Mouse (Mus musculus): ENCODE results near the gene Psd4. TPM values are rescaled to one million over a fixed set of nuclear protein-coding genes. Genes with fewer than 3 reads are reported as not detected.

The Psd4 gene
- polyA plus RNA-seq, 1 experiment, result 0.94 TPM

DNA sequence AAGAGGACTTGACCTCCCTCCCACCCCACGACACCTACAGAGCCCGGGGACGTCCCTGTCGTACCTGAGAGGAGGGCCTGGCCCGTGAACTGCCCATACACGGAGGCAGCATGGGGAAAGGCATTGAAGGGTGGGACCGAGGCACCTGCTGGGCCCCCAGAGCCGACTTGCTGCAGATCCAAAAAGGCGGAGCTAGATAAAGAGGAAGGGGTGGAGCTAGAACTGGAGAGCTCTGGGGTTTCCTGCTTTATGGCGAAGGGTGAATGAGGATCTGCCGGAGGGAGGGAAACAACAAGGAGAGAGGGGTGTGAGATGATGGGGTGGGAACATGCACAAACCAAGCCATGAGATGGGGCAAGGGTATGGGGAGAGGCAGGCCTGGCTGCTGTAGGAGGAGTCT lies 68.3 kb downstream of the Psd4 start:
- no peak for TF ChIP-seq CTCF (IDR thresholded peaks at IDR 0.05; ENCODE audit: control insufficient read depth, insufficient read depth, insufficient replicate concordance, low read depth, low read length)
- TF ChIP-seq POLR2A (IDR thresholded peaks at IDR 0.05; ENCODE audit: control insufficient read depth, low read depth, low read length), result no peak
- H3K27ac ChIP-seq (ENCODE audit: control insufficient read depth, insufficient read depth, low read depth, low read length), result no peak overlapping the region
- H3K36me3 ChIP-seq (ENCODE audit: control insufficient read depth, insufficient read depth, low read length), result no peaks in the 10 kb centered on the region
- H3K27me3 ChIP-seq (ENCODE audit: control insufficient read depth, insufficient read depth, low read length), result no peaks in the 10 kb centered on the region
- H3K4me1 ChIP-seq (ENCODE audit: control insufficient read depth, insufficient read depth, low read length), result no peaks in the 10 kb centered on the region
- no peak overlapping the region for H3K4me3 ChIP-seq (ENCODE audit: control insufficient read depth, low read depth, low read length)

DNA sequence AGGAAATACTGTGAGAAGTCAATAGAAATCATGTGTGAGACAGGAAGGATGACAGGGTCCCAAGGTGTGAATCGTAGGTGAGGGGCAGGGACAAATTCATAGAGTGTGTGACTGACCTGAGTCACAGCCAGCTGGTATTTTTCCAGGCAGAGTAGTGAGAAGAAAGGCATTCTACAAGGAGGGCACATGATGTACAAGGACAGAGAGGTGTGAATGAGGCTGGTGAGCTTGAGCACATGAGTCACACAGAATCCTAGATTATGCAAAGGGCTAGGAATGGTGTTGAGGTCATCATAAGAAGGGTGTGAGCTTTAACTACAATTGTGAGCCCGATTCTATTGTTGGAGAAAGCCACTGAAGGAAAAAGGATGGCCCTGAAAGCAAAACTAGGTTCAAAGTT lies 72.7 kb downstream of the Psd4 start:
- Histone ChIP-seq H3K27me3 (ENCODE audit: control insufficient read depth, insufficient read depth, low read length) (no peaks in the 10 kb centered on the region), H3K4me3 (ENCODE audit: control insufficient read depth, low read depth, low read length) (no peak overlapping the region), H3K36me3 (ENCODE audit: control insufficient read depth, insufficient read depth, low read length) (no peaks in the 10 kb centered on the region), H3K4me1 (ENCODE audit: control insufficient read depth, insufficient read depth, low read length) (no peaks in the 10 kb centered on the region), H3K27ac (ENCODE audit: control insufficient read depth, insufficient read depth, low read depth, low read length) (no peak overlapping the region)
- TF ChIP-seq CTCF (IDR thresholded peaks at IDR 0.05; ENCODE audit: control insufficient read depth, insufficient read depth, insufficient replicate concordance, low read depth, low read length) (no peak), POLR2A (IDR thresholded peaks at IDR 0.05; ENCODE audit: control insufficient read depth, low read depth, low read length) (no peak)

DNA sequence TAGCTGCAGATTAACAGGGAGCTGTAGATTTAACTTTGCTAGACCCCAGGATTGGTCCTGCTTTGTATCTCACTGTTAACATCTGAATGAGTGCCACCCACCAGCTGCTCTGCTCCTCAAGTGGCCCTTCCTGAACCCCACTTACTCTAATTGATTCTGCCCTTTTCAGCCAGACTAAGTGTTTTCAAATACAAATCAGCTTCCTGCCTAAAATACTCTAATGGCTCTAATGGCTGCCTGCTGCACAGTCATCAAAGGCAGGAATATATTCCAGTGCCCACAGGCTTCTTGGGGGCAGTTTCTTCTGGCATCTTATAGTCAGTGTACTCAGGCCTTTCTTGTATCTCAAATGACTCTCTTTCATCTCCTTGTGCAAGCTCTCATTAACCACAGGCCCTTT lies 74.5 kb downstream of the Psd4 start:
- H3K27ac ChIP-seq (ENCODE audit: control insufficient read depth, insufficient read depth, low read depth, low read length), result no peak overlapping the region
- H3K4me1 ChIP-seq (ENCODE audit: control insufficient read depth, insufficient read depth, low read length), result no peaks in the 10 kb centered on the region

DNA sequence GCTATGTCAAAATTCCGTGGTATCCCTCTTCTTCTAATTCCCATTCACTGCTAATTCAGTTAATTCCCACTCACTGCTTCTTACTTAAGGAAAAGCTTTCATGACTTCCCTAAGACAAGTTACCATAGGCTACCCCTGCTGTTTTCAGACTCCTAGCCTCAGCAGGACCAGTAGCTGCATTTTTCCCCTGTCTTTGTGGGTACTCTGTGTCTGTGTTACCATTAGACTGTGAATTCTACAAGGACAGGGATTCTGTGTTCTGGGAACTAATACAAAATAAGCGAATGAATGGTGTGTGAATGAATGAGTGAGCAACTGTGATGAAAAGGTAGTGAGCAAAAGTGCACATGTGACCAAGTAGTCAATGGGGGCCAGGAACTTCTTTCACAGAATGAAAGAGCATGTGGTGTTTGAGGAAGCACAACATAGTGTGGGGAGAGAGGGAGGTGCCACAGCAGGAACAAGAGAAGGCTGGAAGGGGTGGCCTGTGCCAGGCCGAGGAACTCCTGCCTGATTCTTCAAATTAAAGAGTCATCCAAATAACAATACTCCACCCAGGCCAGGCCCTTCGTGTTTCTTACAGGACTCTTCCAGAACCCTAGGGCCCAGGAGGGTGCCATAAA lies 75.0 kb downstream of the Psd4 start:
- TF ChIP-seq CTCF (IDR thresholded peaks at IDR 0.05; ENCODE audit: control insufficient read depth, insufficient read depth, insufficient replicate concordance, low read depth, low read length) (no peak), POLR2A (IDR thresholded peaks at IDR 0.05; ENCODE audit: control insufficient read depth, low read depth, low read length) (no peak)
- H3K4me3 ChIP-seq (ENCODE audit: control insufficient read depth, low read depth, low read length), result no peak overlapping the region
- no peaks in the 10 kb centered on the region for H3K36me3 ChIP-seq (ENCODE audit: control insufficient read depth, insufficient read depth, low read length)
- H3K27ac ChIP-seq (ENCODE audit: control insufficient read depth, insufficient read depth, low read depth, low read length), result no peak overlapping the region
- H3K4me1 ChIP-seq (ENCODE audit: control insufficient read depth, insufficient read depth, low read length), result no peaks in the 10 kb centered on the region
- no peaks in the 10 kb centered on the region for H3K27me3 ChIP-seq (ENCODE audit: control insufficient read depth, insufficient read depth, low read length)

More for the DNA sequence above, 74.5 kb downstream of the Psd4 start:
- no peaks in the 10 kb centered on the region for H3K27me3 ChIP-seq (ENCODE audit: control insufficient read depth, insufficient read depth, low read length)
- no peaks in the 10 kb centered on the region for H3K36me3 ChIP-seq (ENCODE audit: control insufficient read depth, insufficient read depth, low read length)
- TF ChIP-seq CTCF (IDR thresholded peaks at IDR 0.05; ENCODE audit: control insufficient read depth, insufficient read depth, insufficient replicate concordance, low read depth, low read length) (no peak), POLR2A (IDR thresholded peaks at IDR 0.05; ENCODE audit: control insufficient read depth, low read depth, low read length) (no peak)
- H3K4me3 ChIP-seq (ENCODE audit: control insufficient read depth, low read depth, low read length), result no peak overlapping the region

DNA sequence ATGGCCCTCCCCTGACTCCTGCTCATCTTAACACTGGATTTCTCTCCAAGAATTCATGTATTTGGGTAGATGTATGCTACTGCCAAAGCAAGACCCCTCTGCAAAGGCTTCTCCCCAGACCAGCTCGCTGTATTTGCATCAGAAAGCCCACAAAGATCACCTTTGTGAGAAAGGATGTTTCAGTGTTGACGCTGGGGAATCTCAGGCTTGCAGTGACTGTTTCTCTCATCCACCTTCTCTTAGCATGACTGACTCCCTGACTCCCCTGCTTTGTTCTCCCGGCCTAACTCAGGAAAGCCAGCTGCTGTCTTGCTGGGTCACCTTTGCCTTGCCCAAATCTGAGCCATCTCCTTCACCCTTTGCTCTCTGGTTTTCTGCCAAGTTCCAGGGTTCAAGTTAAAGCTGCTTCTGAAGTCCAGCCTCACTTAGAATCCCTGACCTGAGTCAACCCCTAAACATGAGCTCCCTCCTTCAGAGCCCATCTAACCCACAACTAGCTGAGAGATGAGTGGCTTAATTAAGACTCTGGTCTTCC lies 75.9 kb downstream of the Psd4 start:
- TF ChIP-seq CTCF (IDR thresholded peaks at IDR 0.05; ENCODE audit: control insufficient read depth, insufficient read depth, insufficient replicate concordance, low read depth, low read length) (no peak), POLR2A (IDR thresholded peaks at IDR 0.05; ENCODE audit: control insufficient read depth, low read depth, low read length) (no peak)
- H3K27ac ChIP-seq (ENCODE audit: control insufficient read depth, insufficient read depth, low read depth, low read length), result no peak overlapping the region
- H3K27me3 ChIP-seq (ENCODE audit: control insufficient read depth, insufficient read depth, low read length), result no peaks in the 10 kb centered on the region
- H3K4me3 ChIP-seq (ENCODE audit: control insufficient read depth, low read depth, low read length), result no peak overlapping the region
- H3K36me3 ChIP-seq (ENCODE audit: control insufficient read depth, insufficient read depth, low read length), result no peaks in the 10 kb centered on the region
- H3K4me1 ChIP-seq (ENCODE audit: control insufficient read depth, insufficient read depth, low read length), result no peaks in the 10 kb centered on the region

DNA sequence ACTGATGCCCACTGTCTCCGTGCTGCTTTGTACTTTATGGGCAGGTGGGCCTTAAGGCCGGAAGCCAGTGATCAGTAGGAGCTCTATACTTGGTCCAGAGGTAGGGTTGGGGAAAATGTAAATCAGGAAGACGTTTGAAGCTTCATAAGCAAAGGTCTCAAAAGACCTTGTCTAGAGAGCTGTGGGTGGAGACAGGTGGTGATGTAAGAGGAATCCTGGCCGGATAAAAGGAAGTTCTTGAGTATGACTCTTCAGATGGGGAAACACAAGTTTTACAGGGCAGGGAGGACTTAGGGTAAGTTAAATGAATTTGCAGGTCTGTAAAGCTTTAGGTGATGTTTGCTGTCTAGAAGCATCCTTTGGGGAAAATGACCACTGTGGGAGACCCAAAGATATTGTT lies 81.7 kb downstream of the Psd4 start:
- Histone ChIP-seq H3K36me3 (ENCODE audit: control insufficient read depth, insufficient read depth, low read length) (no peaks in the 10 kb centered on the region), H3K4me1 (ENCODE audit: control insufficient read depth, insufficient read depth, low read length) (no peaks in the 10 kb centered on the region), H3K4me3 (ENCODE audit: control insufficient read depth, low read depth, low read length) (no peak overlapping the region), H3K27me3 (ENCODE audit: control insufficient read depth, insufficient read depth, low read length) (no peaks in the 10 kb centered on the region), H3K27ac (ENCODE audit: control insufficient read depth, insufficient read depth, low read depth, low read length) (no peak overlapping the region)
- TF ChIP-seq POLR2A (IDR thresholded peaks at IDR 0.05; ENCODE audit: control insufficient read depth, low read depth, low read length) (no peak), CTCF (IDR thresholded peaks at IDR 0.05; ENCODE audit: control insufficient read depth, insufficient read depth, insufficient replicate concordance, low read depth, low read length) (no peak)

DNA sequence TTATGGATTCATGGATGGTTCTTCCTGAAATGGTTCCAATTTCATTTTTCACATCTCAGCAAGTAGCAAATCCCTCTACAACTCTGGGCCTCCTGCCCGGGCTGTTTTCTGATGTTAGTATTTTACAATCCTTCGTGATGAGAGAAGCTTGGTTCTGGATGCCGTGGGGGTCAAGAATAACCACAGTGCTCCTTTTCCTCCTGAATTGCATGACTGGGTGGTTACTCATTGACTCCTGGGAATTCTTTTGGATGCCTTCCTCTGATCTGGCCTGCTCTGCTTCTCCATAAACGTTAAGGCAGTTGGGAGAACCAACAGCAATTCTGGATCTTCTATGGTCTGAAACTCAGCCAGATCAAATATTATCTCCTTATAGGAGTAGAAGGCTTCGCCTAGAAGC lies 85.8 kb downstream of the Psd4 start:
- no peak overlapping the region for H3K4me3 ChIP-seq (ENCODE audit: control insufficient read depth, low read depth, low read length)
- H3K4me1 ChIP-seq (ENCODE audit: control insufficient read depth, insufficient read depth, low read length), result no peaks in the 10 kb centered on the region
- TF ChIP-seq POLR2A (IDR thresholded peaks at IDR 0.05; ENCODE audit: control insufficient read depth, low read depth, low read length), result no peak
- TF ChIP-seq CTCF (IDR thresholded peaks at IDR 0.05; ENCODE audit: control insufficient read depth, insufficient read depth, insufficient replicate concordance, low read depth, low read length), result no peak
- H3K36me3 ChIP-seq (ENCODE audit: control insufficient read depth, insufficient read depth, low read length), result no peaks in the 10 kb centered on the region
- no peak overlapping the region for H3K27ac ChIP-seq (ENCODE audit: control insufficient read depth, insufficient read depth, low read depth, low read length)
- H3K27me3 ChIP-seq (ENCODE audit: control insufficient read depth, insufficient read depth, low read length), result no peaks in the 10 kb centered on the region
